Mouse (Mus musculus): Measurements from ENCODE around the gene Dnah2. TPM values are rescaled to one million over a fixed set of nuclear protein-coding genes. Genes with fewer than 3 reads are reported as not detected.
"Not testable (repeated sequence)": the region's sequence is repeated elsewhere in the genome, so short reads cannot be mapped to it uniquely, and the experiment has no call there.

Dnah2 gene
- total and polyA plus RNA-seq, 2 experiments from 2014 or later = 3.9 to 9.5 TPM

DNA sequence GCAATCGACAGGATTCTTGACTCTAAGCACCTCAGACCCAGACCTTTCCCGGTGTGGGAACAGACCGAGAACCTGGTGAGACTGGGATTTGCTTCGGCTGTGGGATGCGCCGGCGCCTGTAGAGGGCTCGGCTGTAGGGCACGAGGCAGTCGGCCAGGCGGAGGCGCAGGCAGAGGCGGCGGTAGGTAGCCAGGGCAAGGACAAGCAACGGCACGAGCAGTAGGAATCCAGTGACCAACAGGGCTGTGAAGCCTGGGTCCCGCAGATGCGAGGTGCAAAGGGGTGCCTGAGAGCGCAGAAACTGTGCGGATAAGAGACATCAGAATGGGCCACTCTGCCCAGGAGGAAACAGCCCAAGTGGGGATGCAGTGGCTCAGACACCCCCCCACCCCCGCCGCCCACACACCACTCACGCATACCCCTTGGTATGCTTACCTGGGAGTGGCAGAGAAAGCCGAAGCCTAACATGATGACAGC lies 151.3 kb downstream of the Dnah2 start:
- peaks cover 26% of the 10 kb centered on the region for H3K36me3 ChIP-seq (ENCODE audit: insufficient read depth, low read length)
- H3K9ac ChIP-seq (replicated peaks; ENCODE audit: low read length, poor library complexity, severe bottlenecking) = peak overlapping the region; percentile 24; the same call in 1 of the 2 replicates
- ATAC-seq (ENCODE audit: low FRiP score) (no peak), DNase-seq (ENCODE audit: low spot score) (no peak)
- peak overlapping the region; percentile 32; the same call in 1 of the 2 replicates for H3K27ac ChIP-seq (ENCODE audit: low read depth, low read length)
- peak; percentile 23 for TF ChIP-seq CTCF (IDR thresholded peaks at IDR 0.05)
- H3K4me1 ChIP-seq (ENCODE audit: insufficient read depth, low read length) = no peaks in the 10 kb centered on the region
- H3K27me3 ChIP-seq (ENCODE audit: insufficient read depth, low read length) = no peaks in the 10 kb centered on the region
- no peaks in the 10 kb centered on the region for H3K9me3 ChIP-seq (ENCODE audit: low read length)
- 0 out of 2 replicates have a peak overlapping the region, but pooled peaks have one; percentile 15 for H3K4me2 ChIP-seq (ENCODE audit: low read depth, low read length, poor library complexity, severe bottlenecking)
- 15% methylated on average over 24 of the region's 24 CpGs for WGBS
- H3K4me3 ChIP-seq (ENCODE audit: low read depth, low read length) = no peak overlapping the region

DNA sequence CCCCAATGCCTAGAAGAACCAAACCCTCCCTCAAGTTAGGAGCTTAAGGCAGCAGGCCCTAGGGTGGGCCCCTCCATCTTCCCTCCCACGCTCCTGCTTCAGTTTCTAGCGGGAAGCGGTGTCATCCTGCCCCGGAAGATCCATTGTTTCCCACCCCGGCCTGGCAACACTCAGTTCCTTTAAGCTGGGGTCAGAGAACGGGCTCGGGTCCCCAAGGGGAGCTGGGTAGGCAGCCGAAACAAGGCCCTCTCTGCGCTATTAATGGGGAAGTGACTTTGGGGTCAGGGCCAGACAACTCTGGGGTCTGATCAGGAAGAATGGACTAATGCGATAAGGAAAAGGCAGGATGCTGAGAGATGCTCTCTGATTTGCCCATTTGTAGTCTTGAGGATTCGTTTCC lies 152.1 kb downstream of the Dnah2 start:
- 28% methylated on average over 11 of the region's 11 CpGs for WGBS
- Histone ChIP-seq H3K27me3 (ENCODE audit: insufficient read depth, low read length) (no peaks in the 10 kb centered on the region), H3K9ac (replicated peaks; ENCODE audit: low read length, poor library complexity, severe bottlenecking) (peak overlapping the region; percentile 88), H3K4me3 (ENCODE audit: low read depth, low read length) (peak overlapping the region; percentile 65; the same call in 1 of the 2 replicates), H3K27ac (ENCODE audit: low read depth, low read length) (peak overlapping the region; percentile 34; the same call in 1 of the 2 replicates), H3K9me3 (ENCODE audit: low read length) (no peaks in the 10 kb centered on the region), H3K4me1 (ENCODE audit: insufficient read depth, low read length) (no peaks in the 10 kb centered on the region), H3K36me3 (ENCODE audit: insufficient read depth, low read length) (peaks cover 21% of the 10 kb centered on the region), H3K4me2 (ENCODE audit: low read depth, low read length, poor library complexity, severe bottlenecking) (peak overlapping the region; percentile 82)
- no peak for ATAC-seq (ENCODE audit: low FRiP score)
- TF ChIP-seq CTCF (IDR thresholded peaks at IDR 0.05) = no peak
- no peak for DNase-seq (ENCODE audit: low spot score)

GRCm38 (mm10) chr11:69395634-69396373 lies 153.1 kb downstream of the Dnah2 start:
- peak; percentile 90 for ATAC-seq (ENCODE audit: low FRiP score)
- Histone ChIP-seq H3K9ac (replicated peaks; ENCODE audit: low read length, poor library complexity, severe bottlenecking) (peak overlapping the region; percentile 88), H3K36me3 (ENCODE audit: insufficient read depth, low read length) (peaks cover 16% of the 10 kb centered on the region), H3K4me2 (ENCODE audit: low read depth, low read length, poor library complexity, severe bottlenecking) (peak overlapping the region; percentile 82), H3K4me3 (ENCODE audit: low read depth, low read length) (peak overlapping the region; percentile 65), H3K27ac (ENCODE audit: low read depth, low read length) (peak overlapping the region; percentile 98), H3K27me3 (ENCODE audit: insufficient read depth, low read length) (no peaks in the 10 kb centered on the region), H3K9me3 (ENCODE audit: low read length) (no peaks in the 10 kb centered on the region), H3K4me1 (ENCODE audit: insufficient read depth, low read length) (no peaks in the 10 kb centered on the region)
- peak; percentile 7; the same call in 1 of the 2 replicates for TF ChIP-seq CTCF (IDR thresholded peaks at IDR 0.05)
- peak; percentile 100 for DNase-seq (ENCODE audit: low spot score)
- under 1% methylated on average over 48 of the region's 48 CpGs for WGBS

DNA sequence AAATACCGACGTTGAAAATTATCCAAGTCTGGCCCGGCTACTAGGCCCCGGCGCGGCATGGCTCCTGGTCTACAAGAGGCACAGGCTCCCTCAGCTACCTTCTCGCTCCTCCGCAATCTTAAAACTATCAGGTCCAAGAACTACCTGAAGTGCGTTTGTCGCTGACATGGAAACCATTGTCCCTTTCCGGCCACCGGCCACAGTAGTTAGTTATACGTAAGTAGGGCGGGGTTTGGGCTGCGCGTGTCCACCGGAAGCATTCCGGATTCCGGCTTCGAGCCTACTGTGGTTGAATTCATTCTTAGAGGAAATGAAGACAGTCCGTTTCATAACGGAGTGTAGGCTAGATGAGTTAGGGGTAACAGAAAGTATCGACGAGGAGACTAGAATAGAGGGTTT lies 153.7 kb downstream of the Dnah2 start, which contains the start of the genes Naa38 and Cyb5d1:
TSS of gene Naa38 (plus strand) at position 253 of the 399 bp plus-strand sequence.
TSS of gene Cyb5d1 (minus strand) at position 397 of the 399 bp plus-strand sequence.
- peak within 1 kb of the TSS; percentile 98 for H3K27ac ChIP-seq (ENCODE audit: low read depth, low read length)
- H3K9me3 ChIP-seq (ENCODE audit: low read length); H3K4me1 ChIP-seq (ENCODE audit: insufficient read depth, low read length); H3K27me3 ChIP-seq (ENCODE audit: insufficient read depth, low read length): not testable (repeated sequence)
- peak within 1 kb of the TSS; percentile 82 for H3K4me2 ChIP-seq (ENCODE audit: low read depth, low read length, poor library complexity, severe bottlenecking)
- DNase-seq (ENCODE audit: low spot score) = peak; percentile 94
- WGBS = 1% methylated on average over 20 of the region's 24 CpGs
- H3K4me3 ChIP-seq (ENCODE audit: low read depth, low read length) = peak within 1 kb of the TSS; percentile 65
- ATAC-seq (ENCODE audit: low FRiP score) = peak; percentile 80
- H3K9ac ChIP-seq (replicated peaks; ENCODE audit: low read length, poor library complexity, severe bottlenecking) = peak within 1 kb of the TSS; percentile 88
- peaks cover 14% of the 10 kb centered on the region for H3K36me3 ChIP-seq (ENCODE audit: insufficient read depth, low read length)

DNA sequence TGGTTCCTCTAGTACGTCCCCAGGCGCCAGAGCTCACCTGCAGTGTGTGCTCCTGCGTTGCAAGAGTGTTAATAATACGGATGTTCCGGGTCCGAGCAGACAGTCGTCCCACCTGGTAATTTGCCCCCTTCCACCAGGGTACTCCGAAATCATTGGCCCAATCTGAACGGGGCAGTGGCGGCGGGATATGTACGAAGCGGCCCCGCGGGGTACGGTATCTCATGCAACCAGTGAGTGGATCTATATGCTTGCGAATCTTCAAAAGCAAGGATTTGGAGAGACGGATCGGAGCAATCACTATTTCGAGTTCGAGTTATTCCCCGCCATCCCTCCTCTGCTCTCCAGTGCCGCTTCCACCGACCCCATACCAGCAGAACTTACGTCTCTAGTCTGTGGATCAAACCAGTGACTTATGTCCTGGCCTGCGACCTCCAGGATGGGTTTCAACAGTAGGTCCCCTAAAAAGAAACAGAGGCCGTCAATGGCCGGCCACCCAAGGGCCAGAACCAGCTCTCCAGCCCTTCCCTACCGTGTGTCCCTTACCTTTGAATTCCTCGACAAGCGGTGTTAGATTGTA lies 154.2 kb downstream of the Dnah2 start:
- DNase-seq (ENCODE audit: low spot score); H3K27me3 ChIP-seq (ENCODE audit: insufficient read depth, low read length); H3K4me1 ChIP-seq (ENCODE audit: insufficient read depth, low read length); ATAC-seq (ENCODE audit: low FRiP score); H3K9me3 ChIP-seq (ENCODE audit: low read length); H3K36me3 ChIP-seq (ENCODE audit: insufficient read depth, low read length): not testable (repeated sequence)
- Histone ChIP-seq H3K4me2 (ENCODE audit: low read depth, low read length, poor library complexity, severe bottlenecking) (peak overlapping the region; percentile 68), H3K9ac (replicated peaks; ENCODE audit: low read length, poor library complexity, severe bottlenecking) (peak overlapping the region; percentile 88), H3K4me3 (ENCODE audit: low read depth, low read length) (peak overlapping the region; percentile 65), H3K27ac (ENCODE audit: low read depth, low read length) (peak overlapping the region; percentile 98; the same call in 1 of the 2 replicates)
- WGBS = 2% methylated on average over 31 of the region's 31 CpGs
